Mouse (Mus musculus) heart, adult 2 months (tissue): Measurements from ENCODE around the gene Srgap1.

Experiments
- CTCF ChIP-seq: fragments of 200-600 bp; IDR thresholded peaks from 2 replicates; pipeline ENCODE4 v1.8.1; 2022; ENCODE audit warnings: antibody characterized with exemption, mild to moderate bottlenecking, moderate library complexity
- EP300 ChIP-seq: fragments of 200-500 bp; IDR thresholded peaks from 2 replicates; pipeline ENCODE4 v1.6.1; 2011; ENCODE audit warnings: low read depth, low read length, control low read depth; ENCODE audit not compliant: insufficient read depth

DNA sequence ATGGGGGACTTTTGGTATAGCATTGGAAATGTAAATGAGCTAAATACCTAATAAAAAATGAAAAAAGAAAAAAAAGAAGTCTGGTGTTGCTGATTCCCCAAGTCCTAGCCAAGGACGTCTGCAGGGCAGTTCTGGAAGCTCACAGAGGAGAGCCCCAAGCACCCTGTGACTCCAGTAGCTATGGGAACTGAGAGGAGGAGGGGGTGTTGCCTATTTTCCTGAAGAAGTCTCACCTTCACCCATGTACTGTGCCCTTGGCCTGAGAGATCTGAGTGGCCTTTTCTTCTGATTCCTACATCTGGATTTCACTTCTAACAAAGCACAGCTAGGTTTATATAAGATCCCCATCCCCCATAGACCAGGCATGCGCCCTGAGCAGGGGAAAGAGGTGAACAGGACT, 186.2 kb downstream of the Srgap1 start:
- TF ChIP-seq EP300 (no peak), CTCF (no peak)
